Mouse (Mus musculus) bone marrow, adult 2 months (tissue): Measurements from ENCODE around the gene Myo18a. TPM values are rescaled to one million over a fixed set of nuclear protein-coding genes. Genes with fewer than 3 reads are reported as not detected.

Source experiments
- H3K27ac ChIP-seq: fragments of 200-500 bp; 2 replicates; pipeline ENCODE4 v1.5.1; 2012; ENCODE audit warnings: low read depth, mild to moderate bottlenecking, control low read depth, inconsistent platforms, low read length; ENCODE audit not compliant: control insufficient read depth, poor library complexity, insufficient read depth
- H3K4me1 ChIP-seq: fragments of 200-500 bp; 2 replicates; pipeline ENCODE4 v1.6.1; 2011; ENCODE audit warnings: low read length; ENCODE audit not compliant: control insufficient read depth, insufficient read depth
- H3K4me3 ChIP-seq: fragments of 200-500 bp; replicated peaks from 2 replicates; pipeline ENCODE3; 2011; ENCODE audit warnings: mild to moderate bottlenecking, low read depth, low read length, control low read depth; ENCODE audit not compliant: control insufficient read depth
- CTCF ChIP-seq: fragments of 200-500 bp; IDR thresholded peaks from 2 replicates; pipeline ENCODE4 v1.5.1; 2011; ENCODE audit warnings: low read length, control low read depth; ENCODE audit not compliant: control insufficient read depth, insufficient read depth
- POLR2A ChIP-seq: fragments of 200-500 bp; IDR thresholded peaks from 2 replicates; pipeline ENCODE4 v1.6.1; 2011; ENCODE audit warnings: low read depth, mild to moderate bottlenecking, control low read depth, low read length, borderline replicate concordance; ENCODE audit not compliant: control insufficient read depth
- WGBS: fragments of 180-500 bp; shearing (Covaris S2); methylation state at CpG from one replicate; pipeline ENCODE4 v1.1.7; 2018; 5-methylcytosine and 5-hydroxymethylcytosine counted together
- polyA plus RNA-seq: library from polyadenylated mRNA; stranded (reverse); fragments of >200 nt; gene quantifications from 2 replicates; pipeline ENCODE4 v1.2.4, GENCODE M21; 2011; ENCODE audit warnings: low replicate concordance; ENCODE audit not compliant: missing spikeins, insufficient read depth, insufficient read length

Gene Myo18a
- polyA plus RNA-seq, 1 experiment: 74.6 TPM

DNA sequence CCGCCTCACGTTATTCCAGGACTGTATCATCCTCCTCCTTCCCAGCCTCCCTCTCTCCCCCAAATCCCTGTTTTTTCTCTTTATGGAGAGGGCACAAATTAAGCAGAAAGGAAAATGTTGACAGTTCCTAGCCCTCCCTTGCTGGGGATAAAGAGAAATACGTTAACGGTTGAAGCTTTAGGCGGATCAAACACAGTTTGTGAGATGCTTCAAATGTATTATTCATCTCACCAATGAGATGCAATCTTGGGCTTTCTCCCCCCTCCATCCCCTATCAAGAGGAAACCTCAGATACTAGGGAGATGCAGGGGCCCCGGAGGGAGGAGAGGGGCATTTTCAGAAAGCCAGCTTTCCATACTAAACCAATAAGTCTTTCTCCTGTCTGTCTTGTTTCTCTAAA, 146.7 kb downstream of the Myo18a start:
- TF ChIP-seq POLR2A (no peak), CTCF (no peak)
- Histone ChIP-seq H3K4me1 (no peaks in the 10 kb centered on the region), H3K27ac (no peak overlapping the region), H3K4me3 (no peak overlapping the region)
- 38% methylated on average over 6 of the region's 6 CpGs for WGBS

DNA sequence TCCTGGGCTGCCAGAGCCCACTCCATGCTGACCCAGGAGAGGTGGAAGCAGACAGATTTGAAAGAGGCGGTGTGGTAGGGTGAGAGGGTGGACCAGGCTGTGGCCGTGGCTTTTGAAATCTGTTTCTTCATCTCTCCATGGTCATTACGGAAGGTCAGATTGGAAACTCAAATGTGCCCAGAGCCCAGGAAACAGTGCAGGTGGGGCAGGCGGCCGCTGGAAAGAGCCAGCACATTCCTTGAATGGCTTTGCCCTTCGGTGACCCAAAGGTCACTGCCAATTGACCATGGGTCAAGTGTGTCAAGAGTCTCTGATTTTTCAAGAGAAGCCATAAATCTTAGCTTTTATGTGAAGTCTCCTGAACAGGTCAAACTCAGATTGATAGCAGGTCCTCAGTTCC, 150.5 kb downstream of the Myo18a start:
- 70% methylated on average over 6 of the region's 6 CpGs for WGBS
- no peak for TF ChIP-seq POLR2A
- no peak for TF ChIP-seq CTCF
- Histone ChIP-seq H3K27ac (no peak overlapping the region), H3K4me3 (no peak overlapping the region), H3K4me1 (no peaks in the 10 kb centered on the region)

DNA sequence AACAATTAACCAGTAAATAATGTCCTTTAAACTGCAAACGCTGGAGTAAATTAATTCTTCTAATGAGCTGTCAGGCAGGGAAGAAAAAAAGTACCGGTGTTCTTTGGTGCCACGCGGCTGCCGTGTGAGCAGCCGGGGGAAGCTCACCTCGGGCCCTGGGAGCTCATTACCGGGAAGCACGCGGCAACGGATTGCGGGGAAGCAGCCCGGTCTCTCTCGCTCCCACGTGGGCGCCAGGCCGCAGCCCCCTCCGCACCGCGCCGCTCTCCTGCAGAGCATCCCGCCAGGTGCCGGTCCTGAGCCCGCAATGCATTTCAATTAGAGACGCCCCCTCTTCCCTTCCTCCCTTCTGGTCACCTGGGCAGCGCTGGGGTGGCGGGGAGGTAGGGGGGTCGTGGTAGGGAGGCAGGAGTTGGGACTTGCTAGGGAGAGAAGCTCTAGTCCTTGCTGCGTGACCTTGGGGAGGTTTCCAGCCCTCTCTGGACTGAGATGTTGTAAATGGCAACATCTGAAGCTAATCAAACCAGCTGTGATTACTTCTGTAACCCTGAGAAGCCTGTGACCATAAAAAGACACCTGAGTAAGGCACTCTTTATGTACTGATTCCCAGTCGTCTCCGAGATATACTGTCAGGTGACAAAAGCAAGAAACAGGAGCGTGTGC, 151.7 kb downstream of the Myo18a start:
- Histone ChIP-seq H3K4me3 (no peak overlapping the region), H3K4me1 (no peaks in the 10 kb centered on the region), H3K27ac (no peak overlapping the region; the same call in 1 of the 2 replicates)
- WGBS: 7% methylated on average over 32 of the region's 32 CpGs
- no peak for TF ChIP-seq CTCF

Other genes starting within 250 kb of the Myo18a start
- gene Abhd15, start 248.1 kb upstream of the Myo18a start, polyA plus RNA-seq: 0.61 and 5.6 TPM in 2 replicates
- 4.0 and 5.1 TPM in 2 replicates for gene Trp53i13, start 247.3 kb upstream of the Myo18a start, polyA plus RNA-seq
- 0.56 and 0.87 TPM in 2 replicates for gene Gm10392, start 244.0 kb upstream of the Myo18a start, polyA plus RNA-seq
- gene Taok1, start 155.4 kb upstream of the Myo18a start, polyA plus RNA-seq: 6.5 and 8.8 TPM in 2 replicates
- gene Nufip2, start 77.1 kb upstream of the Myo18a start, polyA plus RNA-seq: 9.6 and 22.5 TPM in 2 replicates
- gene Cryba1, start 38.0 kb upstream of the Myo18a start, polyA plus RNA-seq: not detected in 2 replicates
- not detected in 2 replicates for gene Gm10277, start 24.5 kb downstream of the Myo18a start, polyA plus RNA-seq
- 2.8 and 3.8 TPM in 2 replicates for gene Pipox, start 130.8 kb downstream of the Myo18a start, polyA plus RNA-seq
- 0.43 and 0.67 TPM in 2 replicates for gene Sez6, start 167.6 kb downstream of the Myo18a start, polyA plus RNA-seq
- 41.8 and 59.4 TPM in 2 replicates for gene Phf12, start 219.5 kb downstream of the Myo18a start, polyA plus RNA-seq